Mouse (Mus musculus) brown adipose tissue, adult 24 weeks (tissue): ENCODE measurements around the gene Gm44965. TPM values are rescaled to one million over a fixed set of nuclear protein-coding genes. Genes with fewer than 3 reads are reported as not detected.

Experiments used
- H3K27ac ChIP-seq: fragments of 200-500 bp; replicated peaks from 2 replicates; pipeline ENCODE4 v1.5.1; 2012; ENCODE audit warnings: low read depth, mild to moderate bottlenecking, low read length
- H3K4me1 ChIP-seq: fragments of 200-500 bp; 2 replicates; pipeline ENCODE4 v1.6.1; 2012; ENCODE audit warnings: low read length, mixed read lengths; ENCODE audit not compliant: control insufficient read depth, insufficient read depth, insufficient read length
- H3K4me3 ChIP-seq: fragments of 200-500 bp; 2 replicates; pipeline ENCODE4 v1.5.1; 2012; ENCODE audit warnings: low read depth, mild to moderate bottlenecking, low read length, moderate library complexity; ENCODE audit not compliant: insufficient read depth
- polyA plus RNA-seq: library from polyadenylated mRNA; stranded (reverse); fragments of >200 nt; gene quantifications from 2 replicates; pipeline ENCODE4 v1.2.4, GENCODE M21; 2012; ENCODE audit not compliant: missing spikeins, insufficient read depth, insufficient read length

The Gm44965 gene
- polyA plus RNA-seq, 1 experiment = not detected

DNA sequence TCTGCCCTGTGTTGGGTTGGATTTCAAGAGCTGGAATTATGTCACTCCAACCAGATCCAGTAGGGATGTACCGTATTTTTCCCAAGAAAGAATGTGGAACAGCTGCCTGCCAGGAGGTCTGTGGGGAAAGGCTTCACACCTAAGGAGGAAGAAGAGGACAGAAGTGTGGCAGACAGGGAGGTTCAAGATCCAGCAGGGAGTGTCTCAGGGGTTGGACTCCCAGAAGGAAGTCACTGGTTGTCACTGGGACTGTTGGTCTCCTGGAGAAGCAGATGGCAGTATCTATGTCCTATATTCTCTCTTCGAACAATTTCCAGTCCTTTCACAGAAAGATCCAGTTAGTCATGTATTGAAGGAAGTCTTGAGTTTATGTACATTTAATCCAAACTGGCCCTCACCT is 53.9 kb downstream of the Gm44965 start:
- peak overlapping the region; percentile 75 for H3K4me3 ChIP-seq
- peaks cover 5% of the 10 kb centered on the region; the same call in 1 of the 2 replicates for H3K4me1 ChIP-seq
- H3K27ac ChIP-seq = peak overlapping the region; percentile 97

DNA sequence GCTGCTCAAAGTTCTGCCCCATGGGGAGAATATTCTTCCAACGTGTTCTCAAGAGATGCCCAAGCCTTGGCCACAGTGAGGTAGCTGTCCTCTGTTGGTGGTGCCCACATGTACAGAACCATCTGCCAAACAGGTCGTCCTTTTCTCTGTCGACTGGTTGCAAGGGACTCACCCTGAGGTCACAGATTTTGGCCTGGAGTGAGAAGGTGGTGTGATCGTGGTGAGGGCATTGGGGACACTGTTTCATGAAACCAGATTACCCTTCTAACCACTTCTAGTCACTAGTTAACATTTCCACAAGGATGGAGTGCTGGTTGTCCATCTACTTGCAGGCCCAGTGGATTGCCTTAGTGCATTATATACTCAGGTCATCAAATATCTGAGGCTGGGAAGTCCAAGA is 55.0 kb downstream of the Gm44965 start:
- Histone ChIP-seq H3K4me1 (peaks cover 5% of the 10 kb centered on the region; the same call in 1 of the 2 replicates), H3K4me3 (no peak overlapping the region), H3K27ac (no peak overlapping the region)

- Histone ChIP-seq H3K27ac (no peak overlapping the region), H3K4me3 (no peak overlapping the region), H3K4me1 (peaks cover 5% of the 10 kb centered on the region; the same call in 1 of the 2 replicates)
These were observed 56.3 kb downstream of the Gm44965 start for GRCm38 (mm10) chr6:48650041-48650440.

DNA sequence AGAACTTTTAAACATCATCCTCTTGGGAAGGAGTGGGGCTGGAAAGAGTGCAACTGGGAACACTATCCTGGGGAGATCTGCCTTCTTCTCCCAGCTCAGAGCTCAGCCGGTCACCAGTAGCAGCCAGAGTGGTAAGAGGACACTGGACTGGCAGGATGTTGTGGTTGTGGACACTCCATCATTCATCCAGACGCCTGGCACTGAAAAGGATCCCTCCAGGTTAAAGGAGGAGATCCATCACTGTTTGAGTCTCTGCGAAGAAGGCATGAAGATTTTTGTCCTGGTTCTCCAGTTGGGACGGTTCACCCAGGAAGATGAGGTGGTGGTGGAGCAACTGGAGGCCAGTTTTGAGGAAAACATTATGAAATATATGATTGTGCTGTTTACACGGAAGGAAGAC is 65.0 kb downstream of the Gm44965 start:
- no peaks in the 10 kb centered on the region for H3K4me1 ChIP-seq
- no peak overlapping the region for H3K27ac ChIP-seq
- no peak overlapping the region for H3K4me3 ChIP-seq

GRCm38 (mm10) chr6:48664750-48665149 is 71.0 kb downstream of the Gm44965 start:
- H3K4me1 ChIP-seq = no peaks in the 10 kb centered on the region
- no peak overlapping the region for H3K4me3 ChIP-seq
- no peak overlapping the region for H3K27ac ChIP-seq

DNA sequence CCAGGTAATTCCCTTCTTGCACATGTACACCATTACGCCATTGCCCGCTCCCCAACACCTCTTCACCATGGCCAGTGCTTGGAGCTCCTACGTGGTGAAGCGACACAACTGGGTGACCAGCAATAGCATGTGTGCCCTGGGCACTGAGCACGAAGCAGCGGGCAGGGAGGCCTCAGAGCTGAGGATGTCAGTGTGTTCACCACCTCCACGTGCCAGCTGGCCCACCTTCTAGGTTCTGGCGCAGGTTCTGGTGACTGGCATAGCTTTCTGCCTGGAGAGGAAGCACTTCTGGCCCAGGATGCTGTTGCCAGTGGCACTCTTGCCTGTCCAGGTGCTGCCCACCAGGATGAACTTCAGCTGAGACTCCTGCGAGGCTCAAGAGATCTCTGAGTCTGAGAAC is 71.7 kb downstream of the Gm44965 start:
- H3K4me3 ChIP-seq = no peak overlapping the region
- H3K4me1 ChIP-seq = no peaks in the 10 kb centered on the region
- H3K27ac ChIP-seq = no peak overlapping the region

- Histone ChIP-seq H3K27ac (no peak overlapping the region), H3K4me1 (no peaks in the 10 kb centered on the region), H3K4me3 (no peak overlapping the region)
These were observed 72.4 kb downstream of the Gm44965 start for GRCm38 (mm10) chr6:48666159-48666586.

GRCm38 (mm10) chr6:48668022-48668421 is 74.3 kb downstream of the Gm44965 start:
- no peak overlapping the region for H3K27ac ChIP-seq
- H3K4me1 ChIP-seq = no peaks in the 10 kb centered on the region

More at GRCm38 (mm10) chr6:48668022-48668421, 74.3 kb downstream of the Gm44965 start:
- H3K4me3 ChIP-seq = no peak overlapping the region

Other genes starting within 250 kb of the Gm44965 start
- gene Krba1, start 198.4 kb upstream of the Gm44965 start, polyA plus RNA-seq = 5.9 and 6.6 TPM in 2 replicates
- 41.3 and 44.0 TPM in 2 replicates for gene Zfp467, start 148.1 kb upstream of the Gm44965 start, polyA plus RNA-seq
- gene Sspo, start 145.7 kb upstream of the Gm44965 start, polyA plus RNA-seq = 0.25 TPM in 1 of 2 replicates, not detected in the other
- gene Atp6v0e2, start 56.3 kb upstream of the Gm44965 start, polyA plus RNA-seq = 3.1 and 4.0 TPM in 2 replicates
- gene Lrrc61, start 39.1 kb upstream of the Gm44965 start, polyA plus RNA-seq = 9.1 and 22.4 TPM in 2 replicates
- 260 and 356 TPM in 2 replicates for gene Rarres2, start 21.2 kb upstream of the Gm44965 start, polyA plus RNA-seq
- gene Gm45021, start 4.3 kb upstream of the Gm44965 start, polyA plus RNA-seq = not detected in 2 replicates
- 14.1 and 17.4 TPM in 2 replicates for gene Repin1, start 58 bp upstream of the Gm44965 start, polyA plus RNA-seq
- gene Zfp775, start 8.1 kb downstream of the Gm44965 start, polyA plus RNA-seq = 1.2 and 2.3 TPM in 2 replicates
- 2.3 and 2.9 TPM in 2 replicates for gene AI854703, start 32.8 kb downstream of the Gm44965 start, polyA plus RNA-seq
- gene Gimap8, start 53.3 kb downstream of the Gm44965 start, polyA plus RNA-seq = 3.4 and 5.1 TPM in 2 replicates
- gene Gimap9, start 82.2 kb downstream of the Gm44965 start, polyA plus RNA-seq = 2.5 and 5.9 TPM in 2 replicates
- 13.3 and 27.1 TPM in 2 replicates for gene Gimap4, start 90.6 kb downstream of the Gm44965 start, polyA plus RNA-seq
- gene Gimap6, start 114.3 kb downstream of the Gm44965 start, polyA plus RNA-seq = 27.2 and 40.0 TPM in 2 replicates
- not detected in 2 replicates for gene Gm28053, start 124.7 kb downstream of the Gm44965 start, polyA plus RNA-seq
- not detected in 2 replicates for gene Gimap7, start 124.7 kb downstream of the Gm44965 start, polyA plus RNA-seq
- 2.0 and 3.2 TPM in 2 replicates for gene Gimap1, start 145.1 kb downstream of the Gm44965 start, polyA plus RNA-seq
- gene Gimap5, start 152.3 kb downstream of the Gm44965 start, polyA plus RNA-seq = 2.2 and 2.5 TPM in 2 replicates
- gene Gimap3, start 176.9 kb downstream of the Gm44965 start, polyA plus RNA-seq = 0.75 and 0.79 TPM in 2 replicates
- 6.5 and 13.7 TPM in 2 replicates for gene Tmem176a, start 247.0 kb downstream of the Gm44965 start, polyA plus RNA-seq
- gene Tmem176b, start 247.6 kb downstream of the Gm44965 start, polyA plus RNA-seq = 17.6 and 21.0 TPM in 2 replicates